Mouse (Mus musculus) kidney, postnatal 0 days (tissue): ENCODE data around the gene Ankrd12. TPM values are rescaled to one million over a fixed set of nuclear protein-coding genes. Genes with fewer than 3 reads are reported as not detected.

Source experiments
- ATAC-seq: fragments of 200-750 bp; cut with Nextera tagmentation; replicated peaks from 2 replicates; pipeline ENCODE4 v1.8.0; 2017; ENCODE audit warnings: low read depth, moderate number of reproducible peaks, moderate TSS enrichment, moderate library complexity; ENCODE audit not compliant: low FRiP score
- DNase-seq: peaks from one replicate; pipeline ENCODE4 v3.0.0-alpha.2; 2016; ENCODE audit warnings: low spot score
- H3K27ac ChIP-seq: fragments of 300-500 bp; sonication (generic); 2 replicates; pipeline ENCODE4 v1.5.1; 2014; ENCODE audit warnings: mild to moderate bottlenecking
- H3K27me3 ChIP-seq: fragments of 300-500 bp; sonication (generic); 2 replicates; pipeline ENCODE4 v1.6.1; 2014; ENCODE audit warnings: low read length, mixed read lengths; ENCODE audit not compliant: insufficient read depth
- H3K36me3 ChIP-seq: fragments of 300-500 bp; sonication (generic); 2 replicates; pipeline ENCODE4 v1.6.1; 2014; ENCODE audit warnings: low read length, mixed read lengths; ENCODE audit not compliant: insufficient read depth
- H3K4me1 ChIP-seq: fragments of 300-500 bp; sonication (generic); replicated peaks from 2 replicates; pipeline ENCODE4 v1.6.1; 2014; ENCODE audit warnings: antibody characterized with exemption, low read length, mixed read lengths; ENCODE audit not compliant: insufficient read depth
- H3K4me2 ChIP-seq: fragments of 300-500 bp; sonication (generic); 2 replicates; pipeline ENCODE4 v1.6.1; 2014; ENCODE audit warnings: mild to moderate bottlenecking, low read length, moderate library complexity, mixed read lengths
- H3K4me3 ChIP-seq: fragments of 300-500 bp; sonication (generic); replicated peaks from 2 replicates; pipeline ENCODE4 v1.5.1; 2014; ENCODE audit warnings: low read depth, low read length
- H3K9ac ChIP-seq: fragments of 300-500 bp; sonication (generic); 2 replicates; pipeline ENCODE4 v1.6.1; 2014; ENCODE audit warnings: low read depth, low read length
- H3K9me3 ChIP-seq: fragments of 300-500 bp; sonication (generic); replicated peaks from 2 replicates; pipeline ENCODE4 v1.6.1; 2016; ENCODE audit warnings: low read length, inconsistent platforms, mixed read lengths
- CTCF ChIP-seq: IDR thresholded peaks from 2 replicates; pipeline ENCODE4 v1.5.1; 2016; ENCODE audit warnings: antibody characterized with exemption, low read depth, mild to moderate bottlenecking, moderate library complexity
- WGBS: fragments of 180-500 bp; shearing (Covaris S2); extraction: QIAGEN DNeasy Blood & Tissue Kit; methylation state at CpG from one replicate; pipeline ENCODE4 v1.1.7; 2014; 5-methylcytosine and 5-hydroxymethylcytosine counted together
- polyA plus RNA-seq: library from polyadenylated mRNA; unstranded; fragments of >200 nt; fragmentation: Nextera tagmentation; extraction: Ambion mirVana; gene quantifications from 2 replicates; pipeline ENCODE4 v1.2.1, GENCODE M21; 2015

Ankrd12 gene
- polyA plus RNA-seq: 22.8 and 26.4 TPM in 2 replicates

GRCm38 (mm10) chr17:66076934-66077333 is at the start of gene Ankrd12:
Gene Ankrd12 (minus strand): TSS chr17:66077089.
- H3K9me3 ChIP-seq: no peaks in the 10 kb centered on the region
- H3K4me1 ChIP-seq: no peaks in the 10 kb centered on the region
- peak within 1 kb of the TSS; percentile 90 for H3K4me2 ChIP-seq
- 0 out of 2 replicates have a peak, but pooled peaks cover 15% of the 10 kb centered on the region for H3K36me3 ChIP-seq
- peak within 1 kb of the TSS; percentile 99 for H3K4me3 ChIP-seq
- no peak for TF ChIP-seq CTCF
- ATAC-seq (peak; percentile 99), DNase-seq (peak; percentile 96)
- peak within 1 kb of the TSS; percentile 94 for H3K27ac ChIP-seq
- H3K27me3 ChIP-seq: no peaks in the 10 kb centered on the region
- peak within 1 kb of the TSS; percentile 86 for H3K9ac ChIP-seq
- under 1% methylated on average over 45 of the region's 53 CpGs for WGBS

GRCm38 (mm10) chr17:66125211-66125610 is 48.3 kb upstream of the Ankrd12 start:
- Histone ChIP-seq H3K9me3 (no peaks in the 10 kb centered on the region), H3K4me2 (no peak overlapping the region), H3K4me3 (no peak overlapping the region), H3K27ac (no peak overlapping the region), H3K36me3 (peaks cover 12% of the 10 kb centered on the region; the same call in 1 of the 2 replicates), H3K9ac (no peak overlapping the region), H3K4me1 (no peaks in the 10 kb centered on the region; the same call in 1 of the 2 replicates), H3K27me3 (no peaks in the 10 kb centered on the region)
- TF ChIP-seq CTCF: peak; percentile 42
- ATAC-seq (no peak), DNase-seq (peak; percentile 14)
- 73% methylated on average over 5 of the region's 5 CpGs for WGBS

- H3K9me3 ChIP-seq: no peaks in the 10 kb centered on the region
- peak overlapping the region; percentile 59 for H3K9ac ChIP-seq
- no peaks in the 10 kb centered on the region; the same call in 1 of the 2 replicates for H3K4me1 ChIP-seq
- no peaks in the 10 kb centered on the region for H3K27me3 ChIP-seq
- peak overlapping the region; percentile 85 for H3K27ac ChIP-seq
- peak; percentile 23; the same call in 1 of the 2 replicates for ATAC-seq
- DNase-seq: peak; percentile 48
- peak overlapping the region; percentile 86 for H3K4me3 ChIP-seq
- TF ChIP-seq CTCF: no peak
- under 1% methylated on average over 20 of the region's 20 CpGs for WGBS
- H3K36me3 ChIP-seq: peaks cover 21% of the 10 kb centered on the region
- H3K4me2 ChIP-seq: peak overlapping the region; percentile 78
Observed at GRCm38 (mm10) chr17:66123816-66124610, 47.1 kb upstream of the Ankrd12 start.

- no peaks in the 10 kb centered on the region for H3K9me3 ChIP-seq
- no peaks in the 10 kb centered on the region; the same call in 1 of the 2 replicates for H3K4me1 ChIP-seq
- DNase-seq (peak; percentile 94), ATAC-seq (peak; percentile 89)
- peak within 1 kb of the TSS; percentile 85 for H3K27ac ChIP-seq
- H3K36me3 ChIP-seq: peaks cover 29% of the 10 kb centered on the region
- H3K27me3 ChIP-seq: no peaks in the 10 kb centered on the region
- no peak for TF ChIP-seq CTCF
- peak within 1 kb of the TSS; percentile 59 for H3K9ac ChIP-seq
- 5% methylated on average over 45 of the region's 45 CpGs for WGBS
- H3K4me3 ChIP-seq: peak within 1 kb of the TSS; percentile 86
- peak within 1 kb of the TSS; percentile 78 for H3K4me2 ChIP-seq
Observed at GRCm38 (mm10) chr17:66123066-66123815, 46.4 kb upstream of the Ankrd12 start, which contains the start of gene Ddx11. Gene Ddx11 (plus strand): TSS chr17:66123520.

- Histone ChIP-seq H3K27ac (no peak overlapping the region), H3K27me3 (no peaks in the 10 kb centered on the region), H3K9me3 (no peaks in the 10 kb centered on the region), H3K4me3 (no peak overlapping the region), H3K4me1 (no peaks in the 10 kb centered on the region; the same call in 1 of the 2 replicates), H3K4me2 (no peak overlapping the region), H3K9ac (no peak overlapping the region), H3K36me3 (peaks cover 47% of the 10 kb centered on the region)
- TF ChIP-seq CTCF: no peak
- no peak for ATAC-seq
- no peak for DNase-seq
- WGBS: 70% methylated on average over 1 of the region's 1 CpGs
Observed at GRCm38 (mm10) chr17:66120701-66121100, 43.8 kb upstream of the Ankrd12 start.

GRCm38 (mm10) chr17:66118991-66119390 is 42.1 kb upstream of the Ankrd12 start:
- 91% methylated on average over 8 of the region's 8 CpGs for WGBS
- H3K27ac ChIP-seq: no peak overlapping the region
- no peak overlapping the region for H3K9ac ChIP-seq
- DNase-seq (no peak), ATAC-seq (no peak)
- no peaks in the 10 kb centered on the region for H3K9me3 ChIP-seq
- H3K4me2 ChIP-seq: no peak overlapping the region
- H3K27me3 ChIP-seq: no peaks in the 10 kb centered on the region
- no peak for TF ChIP-seq CTCF
- H3K4me3 ChIP-seq: no peak overlapping the region
- peaks cover 63% of the 10 kb centered on the region for H3K36me3 ChIP-seq
- no peaks in the 10 kb centered on the region; the same call in 1 of the 2 replicates for H3K4me1 ChIP-seq
